Mouse (Mus musculus): ENCODE data around the gene Ptpru.

The Ptpru gene

DNA sequence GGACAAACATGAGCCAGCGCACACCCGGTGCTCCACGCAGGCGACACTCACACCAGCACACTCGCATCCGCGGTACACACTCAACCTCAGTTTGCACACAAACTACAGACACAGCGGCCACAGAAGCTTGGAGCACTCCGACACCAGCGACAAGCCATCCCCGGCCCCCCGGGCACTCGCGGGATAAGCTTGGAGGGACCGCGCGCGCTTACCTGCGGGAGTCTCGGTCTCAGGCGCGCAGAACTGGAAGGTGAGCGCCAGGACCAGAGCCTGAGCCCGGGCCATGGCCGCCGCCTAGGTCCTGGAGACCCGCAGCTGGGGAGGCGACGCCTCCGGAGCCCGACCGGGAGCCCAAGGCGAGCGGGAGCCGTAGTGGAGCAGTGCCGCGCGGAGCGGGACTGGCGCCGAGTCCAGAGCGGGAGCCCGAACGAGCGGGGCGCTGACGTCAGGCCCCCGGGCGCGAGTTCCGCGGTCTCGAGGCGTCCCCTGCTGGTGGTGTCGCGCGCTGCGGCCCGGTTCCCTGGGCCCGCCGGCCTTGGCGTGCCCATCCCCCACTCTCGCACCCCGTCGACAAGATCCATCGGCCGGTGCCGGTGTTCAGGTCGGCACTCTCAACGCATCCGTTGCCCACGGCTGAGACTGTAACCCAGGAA, at the start of gene Ptpru:
Ptpru (minus strand) TSS at position 417 of the 653 bp plus-strand sequence.
- peak; percentile 94 for DNase-seq (ENCODE audit: low spot score)

DNA sequence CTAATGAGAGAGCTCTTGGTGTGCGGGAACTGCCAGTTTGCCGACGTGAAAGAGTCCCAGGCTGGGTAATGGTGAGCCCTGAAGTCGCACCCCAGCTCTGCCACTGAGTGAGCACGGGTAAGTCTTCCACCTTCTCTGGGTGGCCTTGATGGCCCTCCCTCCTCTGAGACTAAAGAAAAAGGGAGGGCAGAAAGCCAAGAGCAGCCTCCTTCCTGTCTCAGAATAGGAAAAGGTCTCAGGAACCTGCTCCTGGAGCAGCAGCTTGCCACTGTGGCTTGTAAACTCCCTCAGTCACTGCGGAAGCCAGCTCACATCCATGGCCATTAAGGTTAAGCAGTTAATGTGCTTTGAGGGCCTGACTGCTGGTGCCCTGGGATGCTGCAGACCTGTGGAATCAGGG, 47.3 kb upstream of the Ptpru start:
- DNase-seq (ENCODE audit: low spot score), result no peak

GRCm38 (mm10) chr4:131883571-131883970, 45.5 kb upstream of the Ptpru start:
- no peak for DNase-seq (ENCODE audit: low spot score)

GRCm38 (mm10) chr4:131881306-131881705, 43.2 kb upstream of the Ptpru start:
- no peak for DNase-seq (ENCODE audit: low spot score)

DNA sequence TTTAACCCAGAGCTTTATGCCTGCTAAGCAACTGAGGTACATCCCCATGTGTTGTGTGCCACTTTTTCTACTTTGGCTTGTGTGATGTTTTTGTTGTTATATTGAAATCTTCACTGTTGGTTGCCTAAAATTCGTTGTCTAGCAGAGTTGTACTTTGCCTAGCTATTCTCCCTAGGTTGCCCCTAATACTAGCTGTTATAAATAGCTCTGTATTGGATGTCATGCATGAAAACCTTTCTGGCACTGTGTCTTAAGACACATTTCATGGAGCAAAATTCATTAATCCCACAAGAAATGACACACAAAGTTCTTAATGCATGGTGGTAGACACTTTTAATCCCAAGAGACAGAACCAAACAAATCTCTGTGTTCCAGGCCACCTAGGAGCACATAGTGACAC, 41.6 kb upstream of the Ptpru start:
- DNase-seq (ENCODE audit: low spot score), result no peak

DNA sequence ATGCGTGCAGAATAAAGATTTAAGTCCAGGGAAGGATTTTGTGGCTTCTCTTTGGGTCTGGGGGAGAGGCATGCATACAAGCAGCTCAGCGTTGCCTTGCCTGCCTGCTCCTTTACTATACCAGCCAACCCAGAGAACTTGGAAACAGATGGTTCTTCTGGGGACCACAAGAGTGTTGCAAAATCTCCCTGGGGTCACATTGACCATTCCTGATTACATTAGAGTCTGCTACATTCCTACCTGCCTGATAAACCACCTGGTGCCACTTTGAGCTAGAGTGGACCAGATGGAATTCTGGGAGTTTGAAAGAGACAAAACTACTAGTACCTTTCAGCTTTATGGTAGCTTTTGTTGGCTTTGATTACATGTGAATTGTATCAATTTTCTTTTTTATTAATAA, 38.7 kb upstream of the Ptpru start:
- DNase-seq (ENCODE audit: low spot score), result no peak

DNA sequence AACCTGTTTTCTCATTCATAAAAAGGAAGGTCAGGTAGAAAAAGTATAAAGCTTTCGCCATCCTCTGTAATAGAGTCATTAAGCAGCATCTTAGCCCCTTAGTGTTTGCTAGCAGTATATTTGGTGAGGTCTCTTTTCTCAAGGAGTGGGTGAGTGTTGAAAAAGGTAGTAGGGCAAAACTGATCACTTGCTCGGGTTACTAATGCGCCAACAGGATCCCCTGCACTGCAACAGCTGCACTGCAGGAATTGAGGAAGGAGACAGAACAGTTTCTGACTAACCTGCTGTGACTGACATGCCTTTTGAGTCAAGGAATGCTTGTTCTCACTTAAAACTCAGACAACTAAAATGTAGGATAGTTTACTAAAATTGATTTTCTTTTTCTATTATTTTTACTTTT, 37.2 kb upstream of the Ptpru start:
- DNase-seq (ENCODE audit: low spot score), result no peak

DNA sequence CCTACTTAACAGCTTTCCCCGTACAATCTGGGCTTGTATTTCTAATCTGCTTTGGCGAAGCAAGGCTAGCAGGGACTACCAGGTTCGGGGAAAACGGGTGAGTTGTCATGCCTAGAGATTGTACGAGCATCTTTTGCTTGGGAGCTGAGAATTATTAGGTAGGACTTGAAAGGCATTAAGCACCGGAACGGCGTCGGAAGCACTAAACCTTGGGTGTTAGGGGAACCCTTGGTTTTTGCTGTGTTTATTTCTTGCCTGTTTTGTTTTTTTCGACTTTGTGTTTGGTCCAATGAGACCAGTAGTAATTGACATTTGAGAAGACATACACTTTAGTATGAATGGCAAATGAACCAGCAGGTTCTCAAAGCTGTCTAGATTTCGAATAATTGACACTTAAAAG, 36.5 kb upstream of the Ptpru start:
- DNase-seq (ENCODE audit: low spot score), result no peak

GRCm38 (mm10) chr4:131874169-131874536, 36.1 kb upstream of the Ptpru start:
- no peak for DNase-seq (ENCODE audit: low spot score)

- peak; percentile 85 for DNase-seq (ENCODE audit: low spot score)
These were observed 35.4 kb upstream of the Ptpru start, which contains the start of gene Srsf4 for GRCm38 (mm10) chr4:131873293-131874168. Gene Srsf4 (plus strand): TSS chr4:131873617.

GRCm38 (mm10) chr4:131872672-131873292, 34.7 kb upstream of the Ptpru start:
- no peak for DNase-seq (ENCODE audit: low spot score)

DNA sequence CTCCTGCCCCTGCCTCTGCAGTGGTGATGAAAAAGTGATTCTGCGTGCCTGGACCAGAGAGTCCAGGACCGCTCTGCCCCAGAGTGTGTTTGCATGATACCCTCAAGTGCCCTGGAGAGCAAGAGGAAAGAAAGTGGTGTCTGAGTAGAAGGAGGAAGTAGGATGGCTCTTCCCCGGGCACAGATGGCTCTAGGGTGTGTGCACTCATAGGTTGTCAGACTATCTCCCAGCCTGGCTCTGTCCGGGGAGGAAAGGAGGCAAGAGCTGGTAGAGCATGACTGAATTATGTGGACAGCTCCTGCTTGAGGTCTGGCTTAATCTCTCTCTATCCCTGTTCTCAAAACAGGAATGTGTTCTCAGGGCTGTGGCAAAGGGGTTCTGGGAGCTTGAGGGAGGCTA, 23.3 kb upstream of the Ptpru start:
- no peak for DNase-seq (ENCODE audit: low spot score)

DNA sequence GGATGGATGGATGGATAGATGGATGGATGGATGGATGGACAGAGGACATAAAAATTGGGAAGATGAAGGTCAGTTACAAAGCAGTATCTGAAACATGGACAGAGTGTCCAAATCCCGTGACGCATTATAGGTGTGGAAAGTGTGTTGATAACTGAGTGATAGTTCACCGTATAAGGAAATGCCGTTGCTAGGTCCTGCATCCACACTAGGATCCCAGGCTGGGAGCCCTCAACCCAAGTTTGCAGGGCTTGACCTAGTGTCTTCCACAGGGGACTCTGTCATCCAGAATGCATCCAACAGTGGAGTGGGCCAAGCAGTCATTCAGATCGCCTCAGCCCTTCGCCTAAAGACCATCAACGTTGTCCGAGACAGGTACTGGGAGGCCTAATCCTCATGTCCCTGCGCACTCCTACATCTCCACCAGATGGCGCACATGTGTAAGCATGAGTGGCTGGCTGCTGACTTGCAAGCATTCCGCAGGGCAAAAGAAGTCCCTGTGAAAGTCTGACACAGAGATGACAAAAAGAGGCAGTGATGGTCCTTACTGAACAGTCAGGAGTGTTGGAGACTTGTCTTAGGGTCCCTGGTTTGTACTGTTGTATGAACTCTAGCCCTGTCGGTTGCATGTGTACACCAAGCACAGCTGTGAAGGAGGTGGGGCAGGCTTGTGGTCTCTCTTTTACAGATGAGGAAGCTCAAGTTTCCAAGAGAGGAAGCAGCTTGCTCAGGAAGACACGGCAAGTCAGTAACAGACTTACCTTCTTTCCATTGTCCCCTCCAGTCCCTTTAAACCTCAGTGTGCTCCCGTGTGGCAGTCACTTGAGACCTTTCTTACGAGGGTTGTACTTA, 22.6 kb upstream of the Ptpru start:
- peak; percentile 74 for DNase-seq (ENCODE audit: low spot score)

- DNase-seq (ENCODE audit: low spot score), result no peak
These were observed 16.9 kb upstream of the Ptpru start for GRCm38 (mm10) chr4:131854950-131855349.

DNA sequence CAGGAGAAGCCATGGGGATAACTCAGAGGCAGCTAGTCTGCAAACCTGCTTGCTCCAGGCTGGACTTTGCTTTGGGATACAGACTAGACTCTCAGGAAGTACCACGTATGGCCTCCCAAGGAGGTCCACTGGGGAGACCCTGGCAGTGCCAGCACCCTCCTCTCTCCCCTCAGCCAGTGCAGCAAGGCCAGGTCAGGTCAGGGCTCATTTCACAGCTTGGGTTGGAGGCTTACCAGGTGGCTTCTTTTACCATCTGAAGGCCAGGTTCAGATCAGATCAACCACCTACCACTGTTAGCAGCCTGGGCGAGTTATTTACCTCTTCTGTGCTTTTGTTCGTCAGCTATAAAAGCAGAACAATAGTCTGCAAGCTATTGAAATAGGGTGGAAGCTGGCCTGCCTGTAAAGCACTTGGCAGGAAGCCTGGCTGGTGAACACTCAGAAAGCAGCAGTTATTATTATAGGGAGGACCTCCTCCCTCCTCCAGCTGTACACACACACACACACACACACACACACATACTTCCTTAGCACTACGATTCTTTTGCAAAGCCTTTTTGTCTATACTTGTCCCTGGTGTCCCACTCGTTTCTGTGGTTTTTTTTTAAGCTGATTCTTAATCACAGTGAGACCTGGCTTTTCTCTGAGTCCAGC, 12.0 kb upstream of the Ptpru start:
- DNase-seq (ENCODE audit: low spot score), result no peak

DNA sequence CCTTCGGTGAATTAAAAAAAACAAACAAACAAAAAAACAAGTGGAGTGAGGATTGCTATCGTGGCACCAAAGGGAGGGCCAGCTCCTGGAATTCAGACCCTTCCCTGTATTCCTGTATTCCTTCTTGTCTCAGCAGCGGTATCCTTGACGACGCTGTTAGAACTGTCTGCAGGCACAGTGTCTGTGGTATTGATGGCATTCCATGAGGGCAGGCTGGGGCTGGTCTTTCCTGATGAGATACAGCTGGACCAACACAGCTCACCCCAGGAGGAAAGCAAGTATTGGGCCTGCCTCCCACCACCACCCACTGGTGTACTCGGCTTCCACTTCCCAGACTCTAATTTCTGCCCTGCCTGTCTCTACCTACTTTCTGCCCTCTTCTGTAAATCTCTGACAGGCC, 10.0 kb upstream of the Ptpru start:
- DNase-seq (ENCODE audit: low spot score), result no peak

DNA sequence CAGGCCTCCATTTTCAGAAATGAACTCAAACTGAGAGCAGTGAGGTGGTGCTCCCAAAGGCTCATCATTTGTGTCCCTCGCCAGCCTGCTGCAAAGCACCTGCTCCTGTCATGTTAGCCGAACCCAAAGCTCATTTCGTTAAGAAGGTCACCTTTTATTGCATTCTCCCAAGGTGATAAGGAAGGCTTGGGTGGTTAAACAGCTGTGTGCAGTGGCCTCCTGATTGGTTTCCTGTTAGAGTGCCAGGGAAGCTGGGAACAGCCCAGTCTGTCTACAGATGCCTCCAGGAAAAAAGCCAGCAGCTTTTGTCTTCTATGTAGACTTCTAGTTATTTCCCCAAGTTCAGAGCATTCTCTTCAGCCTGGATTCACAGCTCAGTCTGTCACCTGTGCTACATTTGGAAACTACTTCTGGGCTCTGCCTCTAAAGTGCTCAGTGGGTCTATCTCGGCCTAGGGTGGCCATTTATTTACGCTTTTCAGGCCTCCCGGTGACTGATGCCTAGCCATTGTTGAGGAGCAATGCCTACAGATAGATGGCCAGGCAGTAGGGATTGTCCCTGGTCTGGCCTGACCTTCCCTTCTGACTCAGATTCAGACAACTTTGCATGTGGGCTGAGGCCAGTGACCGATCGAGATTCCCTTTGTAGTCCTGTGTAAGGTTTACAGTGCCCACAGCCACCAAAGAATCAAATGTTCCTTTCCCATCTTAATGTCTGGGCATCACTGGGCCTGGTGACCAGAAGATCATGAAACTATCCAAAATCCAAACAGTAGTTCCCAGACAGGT, 8.1 kb upstream of the Ptpru start:
- no peak for DNase-seq (ENCODE audit: low spot score)

GRCm38 (mm10) chr4:131843290-131843743, 5.2 kb upstream of the Ptpru start, which contains the start of gene Mecr:
Gene Mecr (plus strand): TSS chr4:131843470.
- DNase-seq (ENCODE audit: low spot score), result peak; percentile 95

DNA sequence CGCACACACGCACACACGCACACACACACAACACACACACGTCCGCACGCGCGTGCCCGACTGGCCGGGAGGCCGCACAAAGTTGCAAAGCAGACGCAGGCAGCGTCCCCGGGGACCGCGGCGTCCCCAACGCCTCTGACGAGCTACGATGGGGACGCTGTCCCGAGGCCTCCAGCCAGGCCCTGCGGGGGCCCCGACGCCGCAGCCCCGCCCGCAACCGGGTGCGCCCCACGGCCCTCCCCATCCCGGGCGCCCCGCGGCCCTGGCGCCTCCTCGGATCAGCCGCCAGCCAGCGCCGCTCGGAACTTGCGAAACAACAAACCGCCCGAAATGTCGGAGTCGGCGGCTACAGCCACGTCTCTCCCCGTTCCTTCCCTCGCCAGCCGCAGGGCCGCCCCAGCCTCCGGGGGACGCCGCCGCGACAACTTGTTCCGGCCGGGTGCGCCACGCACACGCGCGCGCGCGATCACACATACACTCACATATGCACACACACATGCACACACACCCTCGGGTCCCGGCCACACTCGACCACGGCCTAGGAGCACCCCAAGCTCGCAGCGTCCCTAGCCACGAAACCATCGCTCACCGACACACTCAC, 1.1 kb downstream of the Ptpru start:
- no peak for DNase-seq (ENCODE audit: low spot score)

GRCm38 (mm10) chr4:131836351-131836881, 1.7 kb downstream of the Ptpru start:
- no peak for DNase-seq (ENCODE audit: low spot score)
